Mouse (Mus musculus) limb, embryonic 15.5 days (tissue): ENCODE data around the gene Ncf4. TPM values are rescaled to one million over a fixed set of nuclear protein-coding genes. Genes with fewer than 3 reads are reported as not detected.
"Not testable (repeated sequence)": the region's sequence is repeated elsewhere in the genome, so short reads cannot be mapped to it uniquely, and the experiment has no call there.

Source experiments
- ATAC-seq: fragments of 200-750 bp; cut with Nextera tagmentation; 2 replicates; pipeline ENCODE4 v1.8.0; 2017; ENCODE audit warnings: low read depth, moderate TSS enrichment; ENCODE audit not compliant: insufficient number of reproducible peaks, low FRiP score, low TSS enrichment
- H3K27ac ChIP-seq: fragments of 300-500 bp; sonication (generic); 2 replicates; pipeline ENCODE4 v1.5.1; 2015; ENCODE audit warnings: moderate library complexity, mild to moderate bottlenecking, inconsistent platforms
- H3K27me3 ChIP-seq: fragments of 300-500 bp; sonication (generic); 2 replicates; pipeline ENCODE4 v1.6.1; 2015; ENCODE audit warnings: inconsistent platforms
- H3K36me3 ChIP-seq: fragments of 300-500 bp; sonication (generic); 2 replicates; pipeline ENCODE4 v1.6.1; 2015; ENCODE audit warnings: inconsistent platforms
- H3K4me1 ChIP-seq: fragments of 300-500 bp; sonication (generic); 2 replicates; pipeline ENCODE4 v1.6.1; 2015; ENCODE audit warnings: inconsistent platforms
- H3K4me2 ChIP-seq: fragments of 300-500 bp; sonication (generic); 2 replicates; pipeline ENCODE4 v1.6.1; 2015; ENCODE audit warnings: mild to moderate bottlenecking, inconsistent platforms
- H3K4me3 ChIP-seq: fragments of 300-500 bp; sonication (generic); 2 replicates; pipeline ENCODE4 v1.5.1; 2015; ENCODE audit warnings: mild to moderate bottlenecking, inconsistent platforms
- H3K9ac ChIP-seq: fragments of 300-500 bp; sonication (generic); 2 replicates; pipeline ENCODE4 v1.6.1; 2015; ENCODE audit warnings: inconsistent platforms
- H3K9me3 ChIP-seq: fragments of 300-500 bp; sonication (generic); 2 replicates; pipeline ENCODE4 v1.6.1; 2016; ENCODE audit warnings: inconsistent platforms
- WGBS: fragments of 180-500 bp; shearing (Covaris S2); methylation state at CpG from one replicate; pipeline ENCODE4 v1.1.7; 2015; 5-methylcytosine and 5-hydroxymethylcytosine counted together
- polyA plus RNA-seq: library from polyadenylated mRNA; unstranded; fragments of >200 nt; fragmentation: Nextera tagmentation; extraction: Ambion mirVana; gene quantifications from 2 replicates; pipeline ENCODE4 v1.2.1, GENCODE M21; 2015

The Ncf4 gene
- polyA plus RNA-seq, 1 experiment from 2014 or later: 3.2 TPM

DNA sequence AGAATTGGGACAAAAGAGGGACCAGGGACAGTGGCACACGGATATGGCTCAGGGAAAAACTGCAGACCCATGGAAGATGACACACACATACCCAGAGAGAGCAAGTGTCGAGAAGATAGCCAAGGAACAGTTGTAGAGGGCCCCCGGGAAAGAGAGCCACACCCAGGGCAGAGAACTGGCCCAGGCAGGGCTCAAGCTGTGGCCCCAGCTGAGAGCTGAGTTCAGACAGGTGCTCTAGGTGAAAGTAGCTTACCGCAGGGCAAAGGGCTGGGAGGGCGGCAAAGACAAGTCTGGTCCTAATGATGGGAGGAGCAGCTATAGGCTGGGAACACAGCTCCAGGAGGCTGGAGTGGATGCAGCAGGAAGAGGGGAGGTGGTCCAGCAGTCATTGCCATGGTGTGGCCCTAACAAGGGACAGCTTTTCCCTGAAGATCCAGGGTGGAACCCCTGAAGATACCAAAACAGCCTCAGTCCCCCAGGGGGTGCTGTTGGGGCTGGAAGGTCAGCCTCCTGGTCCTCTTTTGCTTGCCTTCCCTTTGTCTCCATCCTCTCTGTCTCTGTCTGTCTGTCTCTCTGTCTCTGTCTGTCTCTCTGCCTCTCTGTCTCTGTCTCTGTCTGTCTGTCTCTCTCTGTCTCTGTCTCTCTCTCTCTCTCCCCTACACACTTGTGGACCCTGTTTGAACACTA lies 9.6 kb upstream of the Ncf4 start:
- Histone ChIP-seq H3K36me3 (no peaks in the 10 kb centered on the region), H3K4me1 (no peaks in the 10 kb centered on the region), H3K9ac (no peak overlapping the region), H3K4me2 (no peak overlapping the region), H3K4me3 (no peak overlapping the region), H3K9me3 (no peaks in the 10 kb centered on the region), H3K27ac (no peak overlapping the region), H3K27me3 (no peaks in the 10 kb centered on the region)
- no peak for ATAC-seq
- WGBS: 76% methylated on average over 5 of the region's 5 CpGs

DNA sequence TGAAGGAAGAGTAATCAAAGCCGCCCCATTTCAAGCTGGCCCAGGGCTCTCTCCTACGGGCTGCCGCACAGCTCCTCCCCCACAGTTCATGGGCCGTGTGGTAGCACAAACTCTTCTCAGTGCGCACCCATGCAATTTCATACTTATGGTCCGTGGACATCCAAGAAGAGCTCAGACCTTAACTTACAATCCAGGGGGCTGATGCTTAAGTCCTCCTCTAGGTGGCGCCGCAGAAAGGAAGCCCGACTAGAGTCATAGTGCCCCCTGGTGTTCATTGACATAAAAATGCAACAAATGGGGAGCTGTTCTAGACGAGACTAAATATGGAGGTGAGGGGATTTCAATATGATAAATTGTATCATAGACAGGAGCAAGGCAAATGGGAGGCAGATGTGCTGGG lies 5.1 kb upstream of the Ncf4 start:
- H3K9me3 ChIP-seq: no peaks in the 10 kb centered on the region
- H3K27ac ChIP-seq: no peak overlapping the region
- no peak for ATAC-seq
- WGBS: 24% methylated on average over 10 of the region's 10 CpGs
- H3K27me3 ChIP-seq: no peaks in the 10 kb centered on the region
- no peak overlapping the region for H3K4me3 ChIP-seq
- no peak overlapping the region for H3K9ac ChIP-seq
- H3K36me3 ChIP-seq: no peaks in the 10 kb centered on the region
- 0 out of 2 replicates have a peak, but pooled peaks cover 6% of the 10 kb centered on the region for H3K4me1 ChIP-seq
- no peak overlapping the region for H3K4me2 ChIP-seq

DNA sequence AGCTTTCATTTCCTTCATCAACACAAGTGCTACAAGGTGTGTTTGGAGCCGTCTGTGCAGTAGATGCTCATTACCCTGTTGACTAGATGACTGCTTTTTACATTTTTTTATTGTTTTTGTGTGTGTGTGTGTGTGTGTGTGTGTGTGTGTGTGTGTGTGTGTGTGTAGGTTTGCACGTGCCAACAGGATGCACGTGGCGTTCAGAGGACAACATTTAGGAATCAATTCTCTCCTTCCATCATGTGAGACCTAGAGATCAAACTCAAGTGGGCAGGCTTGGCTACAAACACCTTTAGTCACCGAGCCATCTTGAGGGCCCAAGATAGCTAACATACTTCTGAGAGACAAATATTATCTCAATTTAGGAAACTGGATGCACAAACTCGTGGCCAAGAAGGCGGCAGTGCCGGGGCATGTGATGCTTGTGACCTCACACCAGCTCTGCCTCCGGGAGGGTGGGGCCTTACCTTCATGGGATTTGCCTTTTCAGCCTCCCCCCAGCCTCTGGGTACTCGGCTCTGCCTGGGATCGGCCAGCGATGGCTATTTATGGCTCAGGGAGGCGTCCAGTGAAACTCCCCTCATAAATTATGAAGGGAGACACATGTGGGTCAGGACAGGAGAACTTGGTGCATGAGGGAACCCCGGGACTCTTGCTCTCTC lies 4.5 kb upstream of the Ncf4 start:
- Histone ChIP-seq H3K9me3 (no peaks in the 10 kb centered on the region), H3K4me1 (0 out of 2 replicates have a peak, but pooled peaks cover 6% of the 10 kb centered on the region), H3K9ac (no peak overlapping the region), H3K4me2 (no peak overlapping the region), H3K36me3 (no peaks in the 10 kb centered on the region), H3K27ac (no peak overlapping the region), H3K4me3 (no peak overlapping the region), H3K27me3 (no peaks in the 10 kb centered on the region)
- WGBS: 58% methylated on average over 14 of the region's 14 CpGs
- no peak for ATAC-seq

DNA sequence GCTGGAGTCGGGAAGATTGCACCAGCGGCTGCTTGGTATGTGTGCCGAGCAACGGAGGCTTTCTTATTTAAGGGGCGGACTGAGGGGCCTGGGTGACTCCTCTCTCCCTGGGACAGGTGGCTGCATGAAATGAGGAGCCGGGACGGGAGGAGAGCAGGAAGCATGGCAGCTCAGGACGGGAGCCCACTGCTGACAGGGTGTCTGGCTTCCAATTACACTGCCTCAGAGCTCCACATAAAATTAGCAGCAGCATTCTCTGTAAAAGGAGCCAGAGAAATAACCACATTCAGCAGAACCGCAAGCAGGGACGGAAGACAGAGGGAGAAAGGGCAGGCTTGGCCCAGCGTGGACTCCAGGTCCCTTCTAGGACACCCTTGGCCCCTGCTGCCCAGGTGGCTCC lies 3.3 kb upstream of the Ncf4 start:
- Histone ChIP-seq H3K27ac (no peak overlapping the region), H3K4me3 (no peak overlapping the region), H3K9ac (no peak overlapping the region), H3K9me3 (no peaks in the 10 kb centered on the region), H3K27me3 (no peaks in the 10 kb centered on the region), H3K4me1 (0 out of 2 replicates have a peak, but pooled peaks cover 6% of the 10 kb centered on the region), H3K4me2 (no peak overlapping the region), H3K36me3 (no peaks in the 10 kb centered on the region)
- no peak for ATAC-seq
- WGBS: 21% methylated on average over 11 of the region's 11 CpGs

DNA sequence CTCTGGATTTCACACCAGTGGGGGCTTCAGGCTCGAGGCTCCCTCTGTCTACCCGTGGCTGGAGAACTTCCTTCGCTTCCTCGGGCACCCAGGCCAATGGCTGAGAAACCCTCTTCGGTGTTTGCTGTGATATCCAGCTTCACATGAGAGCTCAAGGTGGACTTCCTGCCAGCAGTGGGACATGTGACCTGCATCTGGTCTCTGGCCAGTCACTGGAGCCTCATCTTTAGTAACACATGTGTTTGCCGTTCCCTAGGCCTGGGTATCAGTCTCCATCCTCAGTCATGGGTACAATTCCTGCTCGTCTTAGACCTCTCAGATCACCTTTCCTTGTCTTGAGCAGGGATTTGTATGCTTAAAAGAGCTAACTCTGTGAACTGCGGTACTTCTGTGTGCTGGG lies 1.5 kb upstream of the Ncf4 start:
- Histone ChIP-seq H3K9me3 (no peaks in the 10 kb centered on the region), H3K4me2 (no peak overlapping the region), H3K36me3 (no peaks in the 10 kb centered on the region), H3K4me3 (no peak overlapping the region), H3K9ac (no peak overlapping the region), H3K4me1 (0 out of 2 replicates have a peak, but pooled peaks cover 6% of the 10 kb centered on the region), H3K27me3 (no peaks in the 10 kb centered on the region), H3K27ac (no peak overlapping the region)
- no peak for ATAC-seq
- 72% methylated on average over 8 of the region's 8 CpGs for WGBS

DNA sequence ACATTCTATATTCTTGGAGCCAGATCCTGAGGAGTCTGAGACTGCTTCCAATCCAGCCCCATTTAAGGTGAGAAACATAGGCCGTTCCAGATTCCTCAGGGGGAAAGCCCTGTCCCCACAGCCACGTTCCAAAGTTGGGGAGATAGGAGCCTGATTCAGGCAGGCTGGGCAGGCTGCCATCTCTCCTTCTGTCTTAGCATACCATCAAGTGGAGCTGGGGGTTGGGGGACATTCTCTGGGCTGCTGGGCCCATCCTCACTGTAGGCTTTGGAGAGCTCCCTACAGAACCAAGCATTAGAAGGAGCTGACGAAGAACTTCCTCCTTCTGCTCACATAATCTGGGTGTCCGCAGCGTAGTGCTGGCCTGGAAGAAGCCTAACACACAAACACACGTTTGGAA lies 827 bp upstream of the Ncf4 start:
- ATAC-seq: no peak
- no peaks in the 10 kb centered on the region for H3K9me3 ChIP-seq
- H3K36me3 ChIP-seq: no peaks in the 10 kb centered on the region
- H3K4me1 ChIP-seq: 0 out of 2 replicates have a peak, but pooled peaks cover 6% of the 10 kb centered on the region
- no peak overlapping the region for H3K4me3 ChIP-seq
- no peak overlapping the region for H3K9ac ChIP-seq
- H3K27ac ChIP-seq: no peak overlapping the region
- no peak overlapping the region for H3K4me2 ChIP-seq
- 57% methylated on average over 6 of the region's 6 CpGs for WGBS
- no peaks in the 10 kb centered on the region for H3K27me3 ChIP-seq

DNA sequence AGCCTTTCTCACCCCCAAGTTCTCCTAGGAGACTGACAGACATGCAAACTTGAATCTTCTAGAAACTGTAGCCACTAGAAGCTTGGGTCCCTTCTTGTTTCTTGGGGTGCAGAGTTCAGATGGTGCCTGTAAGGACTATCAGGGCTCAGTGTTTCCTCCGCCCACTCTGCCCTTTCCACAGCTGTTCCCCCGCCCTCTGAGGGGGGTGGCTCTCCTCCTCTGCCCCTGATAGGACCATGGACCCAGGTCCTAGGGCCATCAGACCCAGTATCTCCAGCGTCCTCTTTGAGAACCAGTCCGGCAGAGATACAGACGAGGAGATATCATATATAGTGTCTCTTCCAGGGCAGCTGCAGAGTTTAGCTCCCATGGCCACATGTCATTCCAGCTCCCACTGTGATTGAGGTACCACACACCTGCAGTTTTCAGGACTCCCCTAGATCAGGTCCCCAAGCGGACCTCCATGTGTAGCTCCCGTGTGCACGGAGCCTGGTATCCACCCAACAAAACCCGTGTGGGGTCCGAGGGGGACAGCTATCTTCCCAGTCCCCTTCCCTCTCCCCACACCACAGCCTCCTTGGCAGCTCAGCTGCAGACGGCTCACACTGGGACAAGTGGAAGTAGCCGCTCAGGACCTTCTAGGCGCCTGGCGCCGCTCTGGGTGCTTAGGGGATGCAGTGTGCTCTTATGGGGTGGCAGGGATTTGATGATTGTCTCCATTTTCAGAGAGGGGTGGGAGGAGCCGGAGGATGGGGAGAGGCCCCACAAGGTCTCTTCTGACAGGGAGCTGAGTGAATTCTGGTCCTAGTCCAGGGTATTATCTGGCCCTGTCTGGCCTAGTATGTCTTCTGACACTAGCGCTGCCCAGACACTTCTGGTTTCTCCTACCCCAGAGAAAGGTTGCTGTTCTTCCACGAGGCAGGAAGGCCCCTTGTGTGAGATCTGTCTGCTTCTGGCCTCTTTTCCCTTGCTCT lies 1.8 kb downstream of the Ncf4 start:
- ATAC-seq: no peak
- no peaks in the 10 kb centered on the region for H3K36me3 ChIP-seq
- no peak overlapping the region for H3K4me3 ChIP-seq
- no peak overlapping the region for H3K4me2 ChIP-seq
- no peaks in the 10 kb centered on the region for H3K27me3 ChIP-seq
- H3K9me3 ChIP-seq: no peaks in the 10 kb centered on the region
- no peak overlapping the region for H3K27ac ChIP-seq
- H3K4me1 ChIP-seq: 0 out of 2 replicates have a peak, but pooled peaks cover 6% of the 10 kb centered on the region
- WGBS: 72% methylated on average over 18 of the region's 18 CpGs
- no peak overlapping the region for H3K9ac ChIP-seq

DNA sequence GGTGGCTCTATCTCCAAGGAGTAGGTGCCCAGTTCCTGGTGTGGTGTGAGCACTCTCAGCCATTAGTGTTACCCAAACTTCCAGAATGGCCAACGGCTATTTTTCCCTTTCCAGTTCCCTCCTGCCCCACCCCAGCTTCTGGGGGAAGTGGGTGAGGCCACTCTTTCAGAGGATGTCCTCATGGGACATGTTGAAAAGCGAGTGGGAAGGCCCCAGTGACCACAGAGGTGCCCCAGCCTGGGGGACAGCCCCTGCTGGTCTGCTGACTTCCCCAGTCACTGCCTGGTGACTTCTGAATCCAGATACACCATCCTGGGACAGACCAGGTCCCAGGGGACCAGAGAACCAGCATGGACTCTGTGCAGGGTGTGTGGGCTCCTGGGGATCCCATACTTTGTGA lies 3.1 kb downstream of the Ncf4 start:
- no peak for ATAC-seq
- Histone ChIP-seq H3K4me3 (no peak overlapping the region), H3K27ac (no peak overlapping the region), H3K9ac (no peak overlapping the region), H3K36me3 (no peaks in the 10 kb centered on the region), H3K27me3 (no peaks in the 10 kb centered on the region), H3K4me1 (0 out of 2 replicates have a peak, but pooled peaks cover 6% of the 10 kb centered on the region), H3K4me2 (no peak overlapping the region), H3K9me3 (no peaks in the 10 kb centered on the region)
- 58% methylated on average over 2 of the region's 2 CpGs for WGBS

DNA sequence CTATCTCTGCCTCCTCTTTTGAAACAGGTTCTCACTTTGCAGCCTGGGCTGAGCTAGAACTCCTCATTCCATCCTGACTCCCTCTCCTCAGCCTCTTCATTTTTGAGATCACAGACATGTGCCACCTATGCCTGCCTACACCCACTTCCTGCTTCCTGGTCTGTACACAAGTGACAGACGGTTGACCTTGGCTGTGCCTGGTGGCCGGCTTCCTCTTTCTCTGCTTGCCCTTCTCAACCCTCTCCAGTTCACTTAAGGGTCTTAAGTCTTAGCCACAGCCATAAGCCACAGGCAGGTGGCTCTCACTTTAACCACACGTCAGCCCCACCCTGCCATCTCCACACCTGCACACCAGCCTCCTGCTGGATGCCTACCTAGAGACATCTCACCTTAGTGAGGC lies 3.8 kb downstream of the Ncf4 start:
- no peak for ATAC-seq
- Histone ChIP-seq H3K27ac (no peak overlapping the region), H3K27me3 (peaks cover 4% of the 10 kb centered on the region; the same call in 1 of the 2 replicates), H3K4me3 (no peak overlapping the region), H3K4me1 (0 out of 2 replicates have a peak, but pooled peaks cover 6% of the 10 kb centered on the region), H3K9me3 (no peaks in the 10 kb centered on the region), H3K36me3 (no peaks in the 10 kb centered on the region), H3K9ac (no peak overlapping the region), H3K4me2 (no peak overlapping the region)
- WGBS: 62% methylated on average over 3 of the region's 3 CpGs

DNA sequence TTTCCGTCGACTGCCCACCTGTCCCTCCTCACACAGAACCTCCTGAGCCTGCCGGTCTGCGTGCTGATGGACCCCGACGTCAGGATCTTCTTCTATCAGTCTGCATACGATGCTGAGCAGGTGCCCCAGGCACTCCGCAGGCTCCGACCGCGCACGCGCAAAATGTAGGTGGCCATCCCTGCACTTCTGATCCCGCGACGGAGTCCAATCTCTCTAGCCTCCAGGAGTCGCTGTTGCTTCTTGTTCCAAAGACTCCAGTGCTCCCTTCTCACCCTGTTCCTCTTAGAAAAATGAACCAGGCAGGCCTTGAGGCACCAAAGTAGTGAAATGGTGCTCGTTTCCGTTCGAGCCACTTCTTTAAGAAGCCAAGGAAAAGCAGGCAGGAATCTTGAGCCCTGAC lies 10.2 kb downstream of the Ncf4 start:
- Histone ChIP-seq H3K27me3 (peaks cover 26% of the 10 kb centered on the region), H3K9ac (no peak overlapping the region), H3K4me3 (no peak overlapping the region), H3K27ac (no peak overlapping the region), H3K36me3 (no peaks in the 10 kb centered on the region), H3K4me1 (no peaks in the 10 kb centered on the region), H3K4me2 (no peak overlapping the region), H3K9me3 (no peaks in the 10 kb centered on the region)
- no peak for ATAC-seq
- 31% methylated on average over 20 of the region's 20 CpGs for whole genome bisulfite sequencing

DNA sequence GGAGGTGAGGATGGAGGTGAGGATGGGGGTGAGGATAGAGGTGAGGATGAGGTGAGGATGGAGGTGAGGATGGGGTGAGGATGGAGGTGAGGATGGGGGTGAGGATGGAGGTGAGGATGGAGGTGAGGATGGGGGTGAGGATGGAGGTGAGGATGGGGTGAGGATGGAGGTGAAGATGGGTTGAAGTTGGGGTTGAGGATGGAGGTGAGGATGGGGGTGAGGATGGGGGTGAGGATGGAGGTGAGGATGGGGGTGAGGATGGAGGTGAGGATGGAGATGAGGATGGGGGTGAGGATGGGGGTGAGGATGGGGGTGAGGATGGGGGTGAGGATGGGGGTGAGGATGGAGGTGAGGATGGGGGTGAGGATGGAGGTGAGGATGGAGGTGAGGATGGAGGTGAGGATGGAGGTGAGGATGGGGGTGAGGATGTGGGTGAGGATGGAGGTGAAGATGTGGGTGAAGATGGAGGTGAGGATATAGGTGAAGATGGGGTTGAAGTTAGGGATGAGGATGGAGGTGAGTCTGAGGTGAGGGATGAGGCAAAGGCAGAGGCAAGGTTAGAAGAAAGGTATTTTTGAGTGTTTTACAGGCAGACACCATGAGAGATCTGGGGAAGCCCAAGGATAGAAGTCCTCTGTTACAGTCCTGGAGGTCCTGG lies 12.1 kb downstream of the Ncf4 start:
- H3K36me3 ChIP-seq, H3K4me2 ChIP-seq, H3K4me3 ChIP-seq, H3K27ac ChIP-seq, ATAC-seq, H3K9me3 ChIP-seq, H3K9ac ChIP-seq, H3K4me1 ChIP-seq: not testable (repeated sequence)
- peaks cover 26% of the 10 kb centered on the region for H3K27me3 ChIP-seq
